In genomic region chr12:86831591-86832550, GRCm38 (mm10) we compare ENCODE assay signal across 8 mouse cellular contexts. TPM values are rescaled to one million over a fixed set of nuclear protein-coding genes. Genes with fewer than 3 reads are reported as not detected.
DNase-seq lines count a peak whose midpoint lies in the region; ATAC-seq and TF ChIP-seq lines count a peak whose summit lies in the region.

No protein-coding gene starts in this region.

- no peaks in the 10 kb centered on the region for H3K9me3 ChIP-seq in embryonic facial prominence, embryonic 10.5 days
- H3K9me3 ChIP-seq in heart, embryonic 10.5 days, result no peaks in the 10 kb centered on the region
- no peaks in the 10 kb centered on the region for H3K9me3 ChIP-seq in neural tube, embryonic 13.5 days

- H3K79me2 ChIP-seq in C2C12 (ENCODE audit: control insufficient read depth, insufficient read depth), result no peaks in the 10 kb centered on the region

- ATAC-seq in neural tube, embryonic 13.5 days (ENCODE audit: low read depth), result peak; percentile 75

- TF ChIP-seq CTCF in C2C12 (IDR thresholded peaks at IDR 0.05; ENCODE audit: control insufficient read depth, insufficient read depth, insufficient read length), result no peak
- TF ChIP-seq CTCF in kidney, adult 2 months (conservative IDR thresholded peaks at IDR 0.05; ENCODE audit: insufficient read depth, insufficient read length, low read depth, low read length), result no peak

- no peaks in the 10 kb centered on the region for H3K36me3 ChIP-seq in C2C12 (ENCODE audit: control insufficient read depth, insufficient read depth)
- no peaks in the 10 kb centered on the region for H3K36me3 ChIP-seq in embryonic facial prominence, embryonic 10.5 days (replicated peaks)
- no peaks in the 10 kb centered on the region for H3K36me3 ChIP-seq in heart, embryonic 10.5 days
- H3K36me3 ChIP-seq in kidney, adult 2 months (ENCODE audit: control insufficient read depth, insufficient read depth, low read length), result no peaks in the 10 kb centered on the region
- no peaks in the 10 kb centered on the region for H3K36me3 ChIP-seq in neural tube, embryonic 13.5 days

- peak overlapping the region; percentile 90 for H3K27ac ChIP-seq in embryonic facial prominence, embryonic 10.5 days (replicated peaks)
- peak overlapping the region; percentile 96 for H3K27ac ChIP-seq in heart, embryonic 10.5 days
- peak overlapping the region; percentile 78 for H3K27ac ChIP-seq in kidney, adult 2 months (ENCODE audit: insufficient read depth, low read depth, low read length)
- peak overlapping the region; percentile 86 for H3K27ac ChIP-seq in neural tube, embryonic 13.5 days (replicated peaks)

- peaks cover 47% of the 10 kb centered on the region for H3K4me1 ChIP-seq in embryonic facial prominence, embryonic 10.5 days
- H3K4me1 ChIP-seq in heart, embryonic 10.5 days, result peaks cover 60% of the 10 kb centered on the region
- H3K4me1 ChIP-seq in kidney, adult 2 months (ENCODE audit: control insufficient read depth, insufficient read depth, low read length), result peaks cover 40% of the 10 kb centered on the region
- peaks cover 51% of the 10 kb centered on the region for H3K4me1 ChIP-seq in neural tube, embryonic 13.5 days (replicated peaks)

- H3K79me3 ChIP-seq in C2C12 (ENCODE audit: low read depth), result no peaks in the 10 kb centered on the region

- H3K4me2 ChIP-seq in neural tube, embryonic 13.5 days, result peak overlapping the region; percentile 47

- peak; percentile 58 for DNase-seq in T-cell, adult 2 months (ENCODE audit: low spot score)
- peak; percentile 81 for DNase-seq in embryonic facial prominence, embryonic 10.5 days (ENCODE audit: low spot score)
- DNase-seq in heart, embryonic 10.5 days (ENCODE audit: low spot score), result peak; percentile 85
- DNase-seq in kidney, adult 2 months, result peak; percentile 89
- peak; percentile 79 to 85 for DNase-seq in lung, adult 18-20 months
- DNase-seq in yolk sac, embryonic 10.5 days (ENCODE audit: low spot score), result peak; percentile 64

- H3K27me3 ChIP-seq in C2C12 (ENCODE audit: control insufficient read depth, insufficient read depth, insufficient read length), result no peaks in the 10 kb centered on the region
- H3K27me3 ChIP-seq in embryonic facial prominence, embryonic 10.5 days (replicated peaks; ENCODE audit: low read depth, poor library complexity, severe bottlenecking), result peaks cover 39% of the 10 kb centered on the region
- H3K27me3 ChIP-seq in heart, embryonic 10.5 days (ENCODE audit: insufficient read depth, poor library complexity, severe bottlenecking), result no peaks in the 10 kb centered on the region
- H3K27me3 ChIP-seq in kidney, adult 2 months (replicated peaks; ENCODE audit: control insufficient read depth, insufficient read depth, low read length), result no peaks in the 10 kb centered on the region
- no peaks in the 10 kb centered on the region for H3K27me3 ChIP-seq in neural tube, embryonic 13.5 days

- WGBS in embryonic facial prominence, embryonic 10.5 days, result 29% methylated on average over 32 of the region's 32 CpGs
- WGBS in heart, embryonic 10.5 days, result 27% methylated on average over 32 of the region's 32 CpGs
- WGBS in kidney, adult 2 months, result 14% methylated on average over 32 of the region's 32 CpGs
- WGBS in neural tube, embryonic 13.5 days, result 23% methylated on average over 32 of the region's 32 CpGs

- H3ac ChIP-seq in C2C12 (ENCODE audit: control insufficient read depth, insufficient read length, low read depth), result no peak overlapping the region

- no peak overlapping the region for H3K4me3 ChIP-seq in C2C12 (ENCODE audit: insufficient read depth, poor library complexity, severe bottlenecking)
- H3K4me3 ChIP-seq in embryonic facial prominence, embryonic 10.5 days, result peak overlapping the region; percentile 42
- H3K4me3 ChIP-seq in heart, embryonic 10.5 days, result peak overlapping the region; percentile 48
- no peak overlapping the region for H3K4me3 ChIP-seq in kidney, adult 2 months (ENCODE audit: insufficient read depth, low read depth, low read length)
- H3K4me3 ChIP-seq in neural tube, embryonic 13.5 days, result peak overlapping the region; percentile 0; the same call in 1 of the 2 replicates

- no peak for TF ChIP-seq POLR2A in kidney, adult 2 months (IDR thresholded peaks at IDR 0.05; ENCODE audit: low read depth, low read length)

- peak overlapping the region; percentile 65 for H3K9ac ChIP-seq in neural tube, embryonic 13.5 days

TF ChIP-seq in C2C12, 6 proteins besides CTCF, POLR2A, EP300 and RAD21:
- TF ChIP-seq FOSL1 (IDR thresholded peaks at IDR 0.05; ENCODE audit: insufficient read depth, low read length, poor library complexity, severe bottlenecking) (no peak), MAX (IDR thresholded peaks at IDR 0.05) (peak; percentile 62)

RNA-seq across cellular contexts. Expression of gene Irf2bpl, which starts 52.7 kb away (rescaled TPM):
- polyA plus RNA-seq in C2C12 (2012; fragmentation: generic; extraction: Trizol), result 49.7 TPM
- polyA plus RNA-seq in embryonic facial prominence, embryonic 10.5 days (2016; fragmentation: Nextera tagmentation; extraction: Ambion mirVana), result 13.5 and 17.3 TPM in 2 replicates
- 28.7 and 35.3 TPM in 2 replicates for polyA plus RNA-seq in heart, embryonic 10.5 days (2016; fragmentation: Nextera tagmentation; extraction: Ambion mirVana)
- polyA plus RNA-seq in kidney, adult 2 months (2012; rRNA removed), result 22.0 and 27.8 TPM in 2 replicates
- polyA plus RNA-seq in neural tube, embryonic 13.5 days (2015; fragmentation: Nextera tagmentation; extraction: Ambion mirVana), result 59.9 and 60.7 TPM in 2 replicates

Comparison
In these comparisons a context has a peak if more than half of its experiments do, and no peak if none do; other contexts are left out.
1. H3K4me3 ChIP-seq: peak in embryonic facial prominence, embryonic 10.5 days (single experiment), heart, embryonic 10.5 days (single experiment) and neural tube, embryonic 13.5 days (single experiment); none in C2C12 (single experiment) and kidney, adult 2 months (single experiment).
2. Peak in every context shown above with its lines, with median percentiles within 50 percentile points of each other: DNase-seq and H3K27ac ChIP-seq.